Mouse (Mus musculus) heart, adult 2 months (tissue): Measurements from ENCODE around the gene 1700007K13Rik. TPM values are rescaled to one million over a fixed set of nuclear protein-coding genes. Genes with fewer than 3 reads are reported as not detected.
"Not testable (repeated sequence)": the region's sequence is repeated elsewhere in the genome, so short reads cannot be mapped to it uniquely, and the experiment has no call there.

Source experiments
- DNase-seq, 2 experiments: peaks; one replicate each; pipeline ENCODE4 v3.0.0; 2021
- H3K27ac ChIP-seq: fragments of 200-600 bp; 2 replicates; pipeline ENCODE4 v1.8.1; 2022
- H3K27me3 ChIP-seq: fragments of 200-500 bp; 2 replicates; pipeline ENCODE4 v1.6.1; 2012; ENCODE audit warnings: mild to moderate bottlenecking, low read length, inconsistent platforms, mixed read lengths; ENCODE audit not compliant: control insufficient read depth, insufficient read depth
- H3K36me3 ChIP-seq: fragments of 200-500 bp; 2 replicates; pipeline ENCODE4 v1.6.1; 2012; ENCODE audit warnings: low read length, inconsistent platforms; ENCODE audit not compliant: control insufficient read depth, insufficient read depth
- H3K4me1 ChIP-seq: fragments of 200-500 bp; 2 replicates; pipeline ENCODE4 v1.6.1; 2011; ENCODE audit warnings: low read length; ENCODE audit not compliant: control insufficient read depth, insufficient read depth
- H3K4me3 ChIP-seq: fragments of 200-600 bp; 2 replicates; pipeline ENCODE4 v1.8.1; 2022
- H3K79me2 ChIP-seq: fragments of 200-500 bp; replicated peaks from 2 replicates; pipeline ENCODE4 v1.6.1; 2012; ENCODE audit warnings: mild to moderate bottlenecking, inconsistent platforms, low read length, moderate library complexity, mixed read lengths; ENCODE audit not compliant: control insufficient read depth, insufficient read depth
- H3K9ac ChIP-seq: fragments of 200-500 bp; 2 replicates; pipeline ENCODE4 v1.6.1; 2012; ENCODE audit warnings: low read depth, mild to moderate bottlenecking, control low read depth, inconsistent platforms, low read length, mixed read lengths
- CTCF ChIP-seq: fragments of 200-600 bp; IDR thresholded peaks from 2 replicates; pipeline ENCODE4 v1.8.1; 2022; ENCODE audit warnings: antibody characterized with exemption, mild to moderate bottlenecking, moderate library complexity
- EP300 ChIP-seq: fragments of 200-500 bp; IDR thresholded peaks from 2 replicates; pipeline ENCODE4 v1.6.1; 2011; ENCODE audit warnings: low read depth, low read length, control low read depth; ENCODE audit not compliant: insufficient read depth
- POLR2A ChIP-seq: fragments of 200-500 bp; IDR thresholded peaks from 2 replicates; pipeline ENCODE4 v1.6.1; 2011; ENCODE audit warnings: mild to moderate bottlenecking, low read depth, low read length, control low read depth; ENCODE audit not compliant: insufficient read depth
- WGBS: fragments of 180-500 bp; shearing (Covaris S2); methylation state at CpG from one replicate; pipeline ENCODE4 v1.1.7; 2018; 5-methylcytosine and 5-hydroxymethylcytosine counted together
- intact Hi-C: fragments of 180-260 bp; cut with DNase I; formaldehyde crosslinking; loops from one replicate; pipeline ENCODE4 v1.15.1; 2025
- long read RNA-seq: library from polyadenylated mRNA; stranded (forward); transcript quantifications from one replicate; pipeline ENCODE4 v2.0.0, GENCODE M21; 2021
- polyA plus RNA-seq: library from polyadenylated mRNA; depleted of rRNA; stranded (reverse); fragments of >200 nt; gene quantifications from 2 replicates; pipeline ENCODE4 v1.2.3, GENCODE M21; 2012; rRNA removed
- total RNA-seq, 2 experiments: library from RNA; stranded (reverse); gene quantifications; 2 replicates each; pipeline ENCODE4 v1.2.3; 2021

Gene 1700007K13Rik
- total RNA-seq (not detected), polyA plus RNA-seq (0.94 TPM in 1 of 2 replicates, not detected in the other)
- long read RNA-seq = 0 reads

GRCm38 (mm10) chr2:28465836-28466518 is at the start of gene 1700007K13Rik:
1700007K13Rik (minus strand) TSS chr2:28466332.
- Histone ChIP-seq H3K27ac (no peak within 1 kb of the TSS), H3K4me3 (peak within 1 kb of the TSS; percentile 20; the same call in 1 of the 2 replicates), H3K27me3 (no peaks in the 10 kb centered on the region), H3K79me2 (no peaks in the 10 kb centered on the region), H3K4me1 (peaks cover 5% of the 10 kb centered on the region), H3K36me3 (no peaks in the 10 kb centered on the region), H3K9ac (no peak within 1 kb of the TSS)
- peak; percentile 59 to 69 for DNase-seq
- WGBS = 7% methylated on average over 25 of the region's 25 CpGs
- intact Hi-C loops = no loop called here
- TF ChIP-seq EP300 = no peak
- TF ChIP-seq CTCF = no peak
- TF ChIP-seq POLR2A = no peak

- WGBS = 13% methylated on average over 5 of the region's 5 CpGs
- intact Hi-C loops = loop anchor here (1.0 to 5.0 kb wide), 3 partner anchors 34 to 128 kb away; partner anchors contain the start of gene Tsc1
- Histone ChIP-seq H3K27ac (no peak overlapping the region), H3K4me3 (no peak overlapping the region), H3K79me2 (no peaks in the 10 kb centered on the region), H3K27me3 (no peaks in the 10 kb centered on the region), H3K36me3 (no peaks in the 10 kb centered on the region), H3K9ac (no peak overlapping the region), H3K4me1 (peaks cover 11% of the 10 kb centered on the region)
- TF ChIP-seq EP300 = peak; percentile 91
- no peak for TF ChIP-seq POLR2A
- TF ChIP-seq CTCF = peak; percentile 90
- DNase-seq = peak; percentile 75 to 88
Observed at GRCm38 (mm10) chr2:28514489-28514888, 48.4 kb upstream of the 1700007K13Rik start.

GRCm38 (mm10) chr2:28513431-28514370 is 47.6 kb upstream of the 1700007K13Rik start:
- no peaks in the 10 kb centered on the region for H3K79me2 ChIP-seq
- WGBS = 8% methylated on average over 47 of the region's 47 CpGs
- H3K36me3 ChIP-seq = no peaks in the 10 kb centered on the region
- no peak overlapping the region for H3K27ac ChIP-seq
- peak; percentile 7 to 47 for DNase-seq
- intact Hi-C loops = loop anchor here (1.0 to 5.0 kb wide), 3 partner anchors 35 to 129 kb away; partner anchors contain the start of gene Tsc1
- no peaks in the 10 kb centered on the region for H3K27me3 ChIP-seq
- peak overlapping the region; percentile 56 for H3K9ac ChIP-seq
- no peak for TF ChIP-seq POLR2A
- TF ChIP-seq EP300 = no peak
- TF ChIP-seq CTCF = no peak
- peaks cover 11% of the 10 kb centered on the region for H3K4me1 ChIP-seq
- peak overlapping the region; percentile 58 for H3K4me3 ChIP-seq

DNA sequence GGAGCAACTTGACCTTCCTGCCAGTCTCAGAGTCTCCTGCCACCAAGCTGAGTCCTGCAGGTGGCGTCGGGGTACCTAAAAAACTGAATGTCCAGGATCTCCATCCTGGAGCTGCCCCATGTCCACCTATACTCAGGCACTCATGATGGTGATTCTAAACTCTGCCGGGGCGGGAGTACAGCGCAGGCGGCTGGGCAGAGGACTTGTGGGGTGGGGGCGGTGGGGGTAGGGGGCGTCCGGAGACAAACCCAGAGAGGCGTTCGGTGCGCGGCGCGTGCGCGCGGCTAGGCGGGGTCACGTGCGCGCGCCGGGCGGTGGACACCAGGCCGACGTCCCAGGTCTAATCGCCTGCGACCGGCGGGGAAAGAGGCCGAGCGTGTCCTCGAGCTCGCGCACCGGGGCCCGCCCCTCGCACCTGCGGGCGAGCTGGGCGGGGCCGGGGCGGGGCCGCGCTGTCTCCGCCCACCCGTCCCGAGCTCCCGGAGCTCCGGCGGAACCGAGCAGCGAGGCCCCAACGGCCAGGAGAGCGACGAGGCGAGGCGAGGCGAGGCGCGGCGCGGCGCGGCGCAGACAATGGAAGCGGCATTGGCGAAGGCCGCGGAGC is 46.8 kb upstream of the 1700007K13Rik start, which contains the start of gene Ralgds:
Ralgds (plus strand) TSS at position 328 of the 604 bp plus-strand sequence.
- 1% methylated on average over 63 of the region's 71 CpGs for WGBS

DNA sequence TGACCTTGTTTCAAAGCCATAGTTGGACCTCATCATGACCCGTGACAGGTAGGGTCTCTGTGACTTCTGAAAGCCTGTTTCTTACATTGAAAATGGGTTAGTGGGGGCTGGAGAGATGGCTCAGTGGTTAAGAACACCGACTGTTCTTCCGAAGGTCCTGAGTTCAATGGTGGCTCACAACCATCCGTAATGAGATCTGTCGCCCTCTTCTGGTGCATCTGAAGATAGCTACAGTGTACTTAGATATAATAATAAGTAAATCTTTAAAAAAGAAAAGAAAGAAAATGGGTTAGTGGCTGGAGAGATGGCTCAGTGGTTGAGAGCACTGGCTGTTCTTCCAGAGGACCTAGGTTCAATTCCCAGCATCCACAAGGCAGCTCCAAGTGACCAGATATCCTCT is 45.5 kb upstream of the 1700007K13Rik start:
- not testable (repeated sequence) for H3K36me3 ChIP-seq, H3K4me3 ChIP-seq, H3K9ac ChIP-seq, H3K27me3 ChIP-seq, H3K79me2 ChIP-seq, H3K4me1 ChIP-seq, DNase-seq, H3K27ac ChIP-seq
- peak; percentile 56 for TF ChIP-seq CTCF
- intact Hi-C loops = loop anchor here (5.0 kb wide), 1 partner anchor 131 kb away; the partner anchor contains the start of gene Tsc1
- 55% methylated on average over 5 of the region's 5 CpGs for WGBS

More for the DNA sequence above, 46.8 kb upstream of the 1700007K13Rik start, which contains the start of gene Ralgds:
- H3K27me3 ChIP-seq = no peaks in the 10 kb centered on the region
- no peaks in the 10 kb centered on the region for H3K79me2 ChIP-seq
- peaks cover 11% of the 10 kb centered on the region for H3K4me1 ChIP-seq
- H3K27ac ChIP-seq = no peak within 1 kb of the TSS
- peak; percentile 61 to 72 for DNase-seq
- H3K36me3 ChIP-seq = no peaks in the 10 kb centered on the region
- TF ChIP-seq EP300 (no peak), CTCF (peak; percentile 31; the same call in 1 of the 2 replicates)
- H3K4me3 ChIP-seq = peak within 1 kb of the TSS; percentile 58
- intact Hi-C loops = loop anchor here (5.0 kb wide), 1 partner anchor 129 kb away; the partner anchor contains the start of gene Tsc1
- H3K9ac ChIP-seq = peak within 1 kb of the TSS; percentile 56
